Mouse (Mus musculus): ENCODE results near the gene Sdk2. TPM values are rescaled to one million over a fixed set of nuclear protein-coding genes. Genes with fewer than 3 reads are reported as not detected.

Gene Sdk2
- polyA plus RNA-seq, 1 experiment from 2014 or later: 4.3 TPM

DNA sequence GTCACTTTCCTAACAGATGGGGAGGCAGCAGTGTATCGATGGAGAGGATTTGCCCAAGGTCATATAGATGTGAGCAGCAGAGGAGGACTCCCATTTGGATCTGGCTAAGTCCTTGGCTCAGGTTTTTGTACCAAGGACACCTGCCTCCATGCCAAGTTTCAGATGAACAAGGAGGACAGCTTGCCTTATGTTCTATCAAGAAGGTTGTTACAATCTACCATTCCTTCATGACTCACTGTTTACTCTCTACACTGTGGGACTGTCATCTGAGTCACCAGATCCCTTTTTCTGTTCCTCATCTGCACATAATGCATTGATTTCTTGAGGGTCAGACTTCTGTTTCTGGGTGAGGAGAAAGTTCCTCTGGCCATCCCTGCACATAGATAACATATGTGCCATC lies 101.6 kb downstream of the Sdk2 start:
- Histone ChIP-seq H3K9ac (replicated peaks; ENCODE audit: low read depth, low read length) (no peak overlapping the region), H3K36me3 (ENCODE audit: control insufficient read depth, insufficient read depth, low read length) (no peaks in the 10 kb centered on the region), H3K27me3 (ENCODE audit: control insufficient read depth, insufficient read depth, low read length) (no peaks in the 10 kb centered on the region), H3K27ac (ENCODE audit: low read length) (no peak overlapping the region), H3K9me3 (ENCODE audit: control insufficient read depth, low read depth, low read length) (peaks cover 63% of the 10 kb centered on the region), H3K4me1 (ENCODE audit: control insufficient read depth, insufficient read depth, low read length) (no peaks in the 10 kb centered on the region), H3K4me3 (ENCODE audit: low read depth, low read length) (no peak overlapping the region), H3K4me2 (replicated peaks; ENCODE audit: low read depth, low read length) (no peak overlapping the region)
- no peak for ATAC-seq (ENCODE audit: insufficient number of reproducible peaks, insufficient read depth, low FRiP score, low read depth)
- 83% methylated on average over 1 of the region's 1 CpGs for WGBS

DNA sequence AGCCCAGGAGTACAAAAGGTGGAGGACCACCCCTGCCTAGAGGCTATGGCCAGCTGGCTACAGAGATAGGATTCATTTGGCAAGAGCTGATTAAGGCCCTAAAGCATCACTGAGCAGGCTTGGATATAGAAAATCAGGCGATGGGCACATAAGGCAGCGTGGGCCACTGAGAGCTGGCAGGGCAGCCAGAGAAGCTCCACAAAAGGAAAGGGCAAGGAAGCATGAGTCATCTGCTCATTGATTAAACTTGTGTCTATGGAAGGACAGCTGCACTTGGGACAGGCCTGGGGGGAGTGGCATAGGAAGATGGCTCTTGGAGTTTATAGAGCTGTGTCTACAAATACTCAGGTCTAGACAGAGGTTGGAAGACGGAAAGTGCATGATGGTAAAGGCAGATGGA lies 104.1 kb downstream of the Sdk2 start:
- Histone ChIP-seq H3K9me3 (ENCODE audit: control insufficient read depth, low read depth, low read length) (peaks cover 39% of the 10 kb centered on the region), H3K27me3 (ENCODE audit: control insufficient read depth, insufficient read depth, low read length) (no peaks in the 10 kb centered on the region), H3K4me3 (ENCODE audit: low read depth, low read length) (no peak overlapping the region), H3K4me1 (ENCODE audit: control insufficient read depth, insufficient read depth, low read length) (no peaks in the 10 kb centered on the region), H3K36me3 (ENCODE audit: control insufficient read depth, insufficient read depth, low read length) (no peaks in the 10 kb centered on the region), H3K4me2 (replicated peaks; ENCODE audit: low read depth, low read length) (no peak overlapping the region), H3K27ac (ENCODE audit: low read length) (no peak overlapping the region), H3K9ac (replicated peaks; ENCODE audit: low read depth, low read length) (no peak overlapping the region)
- no peak for ATAC-seq (ENCODE audit: insufficient number of reproducible peaks, insufficient read depth, low FRiP score, low read depth)
- WGBS: 97% methylated on average over 3 of the region's 3 CpGs

DNA sequence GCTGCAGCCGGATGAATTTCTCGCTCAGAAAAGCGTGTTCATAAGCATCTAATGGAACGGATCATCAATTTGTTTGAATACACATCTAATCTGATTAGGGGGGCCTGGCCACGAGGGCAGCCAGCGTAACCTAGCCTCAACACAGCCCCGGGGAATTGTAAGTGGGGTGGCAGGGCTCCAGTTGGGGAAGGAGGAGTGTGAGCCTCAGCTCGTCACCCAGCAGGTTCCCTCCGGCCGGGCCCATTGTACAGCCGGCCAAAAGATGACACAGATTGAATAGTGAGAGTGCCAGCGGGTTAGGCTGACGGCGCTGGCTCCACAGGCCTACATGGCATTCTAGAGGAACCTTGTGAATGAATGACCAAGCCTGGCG lies 115.2 kb downstream of the Sdk2 start:
- 74% methylated on average over 15 of the region's 15 CpGs for WGBS

DNA sequence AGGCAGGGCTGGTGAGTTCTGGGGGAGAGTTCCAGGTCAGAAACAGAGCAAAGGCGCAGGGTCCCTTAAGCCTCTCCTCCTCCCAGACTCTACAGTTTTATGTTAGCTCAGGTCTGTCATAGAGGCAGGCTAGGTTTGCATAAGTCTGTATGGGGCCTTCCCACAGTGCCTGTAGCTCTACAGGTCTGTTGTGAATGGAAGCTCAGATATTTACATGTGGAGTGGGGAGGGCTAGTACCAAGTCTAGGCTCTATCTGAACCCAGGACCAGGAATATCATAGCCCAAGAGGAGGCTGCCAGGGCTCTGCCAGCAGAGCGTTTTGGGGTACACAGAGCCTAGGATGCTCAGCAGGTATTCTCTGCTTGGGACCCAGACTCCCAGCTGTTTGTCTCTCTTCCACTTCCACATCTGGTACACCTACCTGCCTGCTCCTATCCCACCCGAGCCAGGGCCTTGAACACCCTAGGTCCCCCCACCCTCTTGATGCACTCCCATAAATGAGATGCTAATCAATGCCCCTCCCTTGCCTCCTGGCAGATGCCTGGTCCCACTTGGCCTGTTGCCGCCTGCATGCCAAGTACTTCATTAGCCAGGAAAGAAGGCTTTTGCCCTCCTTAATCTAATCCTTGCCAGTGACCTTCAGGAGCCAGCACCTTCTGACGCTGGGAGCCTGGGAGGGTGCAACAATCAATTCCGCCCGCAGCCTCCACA lies 115.8 kb downstream of the Sdk2 start:
- H3K36me3 ChIP-seq (ENCODE audit: control insufficient read depth, insufficient read depth, low read length): no peaks in the 10 kb centered on the region
- H3K27ac ChIP-seq (ENCODE audit: low read length): no peak overlapping the region
- H3K9me3 ChIP-seq (ENCODE audit: control insufficient read depth, low read depth, low read length): no peaks in the 10 kb centered on the region
- H3K4me3 ChIP-seq (ENCODE audit: low read depth, low read length): no peak overlapping the region
- no peak overlapping the region for H3K4me2 ChIP-seq (replicated peaks; ENCODE audit: low read depth, low read length)
- H3K9ac ChIP-seq (replicated peaks; ENCODE audit: low read depth, low read length): no peak overlapping the region
- H3K4me1 ChIP-seq (ENCODE audit: control insufficient read depth, insufficient read depth, low read length): no peaks in the 10 kb centered on the region
- H3K27me3 ChIP-seq (ENCODE audit: control insufficient read depth, insufficient read depth, low read length): no peaks in the 10 kb centered on the region
- 75% methylated on average over 7 of the region's 7 CpGs for WGBS
- no peak for ATAC-seq (ENCODE audit: insufficient number of reproducible peaks, insufficient read depth, low FRiP score, low read depth)

More for the DNA sequence above, 115.2 kb downstream of the Sdk2 start:
- no peak for ATAC-seq (ENCODE audit: insufficient number of reproducible peaks, insufficient read depth, low FRiP score, low read depth)
- no peaks in the 10 kb centered on the region for H3K36me3 ChIP-seq (ENCODE audit: control insufficient read depth, insufficient read depth, low read length)
- H3K9ac ChIP-seq (replicated peaks; ENCODE audit: low read depth, low read length): no peak overlapping the region
- no peaks in the 10 kb centered on the region for H3K4me1 ChIP-seq (ENCODE audit: control insufficient read depth, insufficient read depth, low read length)
- H3K4me2 ChIP-seq (replicated peaks; ENCODE audit: low read depth, low read length): no peak overlapping the region
- H3K27me3 ChIP-seq (ENCODE audit: control insufficient read depth, insufficient read depth, low read length): no peaks in the 10 kb centered on the region
- H3K9me3 ChIP-seq (ENCODE audit: control insufficient read depth, low read depth, low read length): no peaks in the 10 kb centered on the region
- H3K27ac ChIP-seq (ENCODE audit: low read length): no peak overlapping the region
- no peak overlapping the region for H3K4me3 ChIP-seq (ENCODE audit: low read depth, low read length)

DNA sequence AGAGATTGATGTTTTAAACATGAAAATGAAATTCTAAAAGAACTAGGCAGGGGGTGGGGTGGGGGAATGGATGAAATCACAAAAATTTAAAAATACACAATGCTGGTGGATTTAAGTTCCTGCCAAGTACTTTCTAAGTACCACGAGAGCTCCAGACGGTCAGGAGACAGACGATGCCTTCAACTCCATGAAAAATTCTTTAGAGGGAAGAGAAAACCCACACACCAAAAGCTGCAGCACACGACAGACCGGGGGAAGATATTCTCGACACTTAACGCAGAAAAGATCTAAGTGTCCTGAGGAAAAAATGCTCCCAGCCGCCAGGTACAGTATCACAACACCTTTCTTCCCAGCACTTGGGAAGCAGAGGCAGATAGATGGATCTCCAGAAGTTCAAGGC lies 118.2 kb downstream of the Sdk2 start:
- ATAC-seq (ENCODE audit: insufficient number of reproducible peaks, insufficient read depth, low FRiP score, low read depth): no peak
- no peaks in the 10 kb centered on the region for H3K36me3 ChIP-seq (ENCODE audit: control insufficient read depth, insufficient read depth, low read length)
- no peak overlapping the region for H3K9ac ChIP-seq (replicated peaks; ENCODE audit: low read depth, low read length)
- H3K4me1 ChIP-seq (ENCODE audit: control insufficient read depth, insufficient read depth, low read length): no peaks in the 10 kb centered on the region
- H3K4me2 ChIP-seq (replicated peaks; ENCODE audit: low read depth, low read length): no peak overlapping the region
- H3K9me3 ChIP-seq (ENCODE audit: control insufficient read depth, low read depth, low read length): no peaks in the 10 kb centered on the region
- H3K27ac ChIP-seq (ENCODE audit: low read length): no peak overlapping the region
- H3K27me3 ChIP-seq (ENCODE audit: control insufficient read depth, insufficient read depth, low read length): no peaks in the 10 kb centered on the region
- 70% methylated on average over 8 of the region's 8 CpGs for WGBS
- no peak overlapping the region for H3K4me3 ChIP-seq (ENCODE audit: low read depth, low read length)

DNA sequence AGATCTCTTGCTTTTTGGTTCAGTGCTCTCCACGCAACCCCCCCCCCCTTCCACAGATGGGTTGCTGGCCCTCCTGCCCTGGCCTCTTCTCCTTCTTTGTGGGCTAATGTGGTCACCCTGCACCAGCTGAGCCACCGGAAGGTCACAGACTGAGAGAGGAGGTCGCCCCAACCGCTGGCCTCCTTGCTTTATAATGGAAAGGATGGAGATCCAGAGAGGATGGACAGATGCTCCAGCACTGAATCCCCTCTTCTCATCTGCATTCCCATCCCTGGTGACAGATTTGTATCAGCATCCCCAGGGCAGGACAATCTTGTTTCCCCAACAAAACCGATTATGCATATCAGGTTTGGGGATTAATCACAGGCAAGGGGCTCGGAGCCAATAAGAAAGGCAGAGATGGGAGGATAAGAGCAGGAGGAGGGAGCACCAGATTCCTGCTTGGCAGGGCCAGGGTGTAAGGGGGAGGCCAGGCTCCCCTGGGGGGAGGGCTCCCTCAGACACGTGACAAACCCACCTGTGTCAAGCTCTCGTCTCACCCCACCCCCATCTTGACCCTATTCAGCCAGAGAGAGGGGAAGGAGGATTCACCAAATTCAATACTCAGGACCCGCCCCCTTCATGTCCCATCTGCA lies 124.6 kb downstream of the Sdk2 start:
- H3K4me3 ChIP-seq (ENCODE audit: low read depth, low read length): no peak overlapping the region
- no peak overlapping the region for H3K4me2 ChIP-seq (replicated peaks; ENCODE audit: low read depth, low read length)
- H3K9me3 ChIP-seq (ENCODE audit: control insufficient read depth, low read depth, low read length): no peaks in the 10 kb centered on the region
- WGBS: 60% methylated on average over 9 of the region's 9 CpGs
- no peaks in the 10 kb centered on the region for H3K27me3 ChIP-seq (ENCODE audit: control insufficient read depth, insufficient read depth, low read length)
- no peaks in the 10 kb centered on the region for H3K36me3 ChIP-seq (ENCODE audit: control insufficient read depth, insufficient read depth, low read length)
- ATAC-seq (ENCODE audit: insufficient number of reproducible peaks, insufficient read depth, low FRiP score, low read depth): no peak
- H3K27ac ChIP-seq (ENCODE audit: low read length): no peak overlapping the region
- no peak overlapping the region for H3K9ac ChIP-seq (replicated peaks; ENCODE audit: low read depth, low read length)
- H3K4me1 ChIP-seq (ENCODE audit: control insufficient read depth, insufficient read depth, low read length): no peaks in the 10 kb centered on the region

DNA sequence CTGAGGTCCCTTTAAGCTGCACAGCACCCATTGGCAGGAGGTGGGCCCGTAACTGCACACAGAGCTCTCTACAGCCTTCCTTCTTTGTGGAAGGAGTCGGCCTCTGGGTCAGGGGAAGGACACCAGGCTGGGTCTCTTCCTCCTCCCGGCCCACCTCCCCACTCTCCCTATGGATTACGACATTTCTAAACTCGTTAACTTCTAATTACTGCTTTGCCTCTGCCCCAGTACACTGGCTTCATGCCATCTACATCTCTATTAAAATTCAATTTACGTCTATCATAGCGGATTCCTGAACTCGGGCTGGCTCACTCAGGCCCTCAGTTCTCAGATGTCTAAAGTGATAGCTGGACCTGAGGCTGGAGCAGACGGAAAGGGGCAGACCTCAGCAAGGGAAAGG lies 133.2 kb downstream of the Sdk2 start:
- WGBS: 65% methylated on average over 9 of the region's 9 CpGs
- Histone ChIP-seq H3K4me1 (ENCODE audit: control insufficient read depth, insufficient read depth, low read length) (peaks cover 7% of the 10 kb centered on the region; the same call in 1 of the 2 replicates), H3K9me3 (ENCODE audit: control insufficient read depth, low read depth, low read length) (no peaks in the 10 kb centered on the region)

DNA sequence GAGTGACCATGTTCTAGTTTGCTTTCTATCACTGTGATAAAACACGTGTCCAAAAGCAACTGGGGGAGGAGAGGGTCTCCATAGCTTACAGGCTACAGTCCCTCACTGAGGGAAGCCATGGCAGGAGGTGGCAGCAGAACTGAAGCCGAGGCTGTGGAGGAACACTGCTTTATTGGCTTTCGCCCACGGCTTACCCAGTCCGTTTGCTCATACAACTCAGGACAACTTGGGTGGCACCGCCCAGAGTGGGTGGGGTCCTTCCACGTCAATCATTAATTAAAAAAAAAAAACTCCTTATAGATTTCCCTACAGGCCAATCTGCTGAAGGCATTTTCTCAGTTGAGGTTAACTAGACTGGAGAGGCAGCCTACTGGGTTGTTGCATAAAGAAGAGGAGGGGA lies 133.9 kb downstream of the Sdk2 start:
- WGBS: 69% methylated on average over 7 of the region's 7 CpGs
- no peaks in the 10 kb centered on the region for H3K27me3 ChIP-seq (ENCODE audit: control insufficient read depth, insufficient read depth, low read length)
- H3K4me3 ChIP-seq (ENCODE audit: low read depth, low read length): no peak overlapping the region

More for the DNA sequence above, 133.2 kb downstream of the Sdk2 start:
- no peak for ATAC-seq (ENCODE audit: insufficient number of reproducible peaks, insufficient read depth, low FRiP score, low read depth)
- H3K27me3 ChIP-seq (ENCODE audit: control insufficient read depth, insufficient read depth, low read length): no peaks in the 10 kb centered on the region
- no peak overlapping the region for H3K9ac ChIP-seq (replicated peaks; ENCODE audit: low read depth, low read length)
- H3K4me3 ChIP-seq (ENCODE audit: low read depth, low read length): no peak overlapping the region
- H3K36me3 ChIP-seq (ENCODE audit: control insufficient read depth, insufficient read depth, low read length): no peaks in the 10 kb centered on the region
- H3K4me2 ChIP-seq (replicated peaks; ENCODE audit: low read depth, low read length): no peak overlapping the region
- H3K27ac ChIP-seq (ENCODE audit: low read length): no peak overlapping the region

More for the DNA sequence above, 133.9 kb downstream of the Sdk2 start:
- Histone ChIP-seq H3K9me3 (ENCODE audit: control insufficient read depth, low read depth, low read length) (no peaks in the 10 kb centered on the region), H3K27ac (ENCODE audit: low read length) (no peak overlapping the region), H3K4me2 (replicated peaks; ENCODE audit: low read depth, low read length) (no peak overlapping the region), H3K36me3 (ENCODE audit: control insufficient read depth, insufficient read depth, low read length) (no peaks in the 10 kb centered on the region), H3K4me1 (ENCODE audit: control insufficient read depth, insufficient read depth, low read length) (peaks cover 7% of the 10 kb centered on the region; the same call in 1 of the 2 replicates), H3K9ac (replicated peaks; ENCODE audit: low read depth, low read length) (no peak overlapping the region)
- no peak for ATAC-seq (ENCODE audit: insufficient number of reproducible peaks, insufficient read depth, low FRiP score, low read depth)
